Mouse (Mus musculus) E14TG2a.4 (cell line): ENCODE results near the gene Ugt1a7c.
"Not testable (repeated sequence)": the region's sequence is repeated elsewhere in the genome, so short reads cannot be mapped to it uniquely, and the experiment has no call there.

Experiments used
- CTCF ChIP-seq: conservative IDR thresholded peaks from 2 replicates; pipeline ENCODE4 v1.5.1; 2014; ENCODE audit warnings: low read length
- NANOG ChIP-seq: IDR thresholded peaks from 2 replicates; pipeline ENCODE4 v1.6.1; 2014; ENCODE audit warnings: borderline replicate concordance, low read length, mixed read lengths

- TF ChIP-seq CTCF, NANOG: not testable (repeated sequence)
Observed at GRCm38 (mm10) chr1:88109027-88109557, 14.2 kb downstream of the Ugt1a7c start.
